26 mouse cellular contexts compared by ENCODE assay signal in genomic region chr14:7932151-7932550, GRCm38 (mm10). TPM values are rescaled to one million over a fixed set of nuclear protein-coding genes. Genes with fewer than 3 reads are reported as not detected.
"Had no signal": no experiment of that assay in that cellular context is flagged by ENCODE, and none has a peak within 500 bp of the region (broad histone marks: within the 10 kb centered on the region; RNA-seq: fewer than 3 reads in every experiment).

No protein-coding gene starts in this region.

- H3K4me3 ChIP-seq: lung, embryonic 15.5 days; megakaryocyte, embryonic 14.5 days; midbrain, embryonic 13.5 days; midbrain, embryonic 15.5 days; neural tube, embryonic 12.5 days had no signal

- H3K9me3 ChIP-seq: lung, embryonic 15.5 days; megakaryocyte, embryonic 14.5 days; midbrain, embryonic 13.5 days; midbrain, embryonic 15.5 days; neural tube, embryonic 12.5 days had no signal

- H3K27me3 ChIP-seq: lung, embryonic 15.5 days; megakaryocyte, embryonic 14.5 days; midbrain, embryonic 13.5 days; midbrain, embryonic 15.5 days; neural tube, embryonic 12.5 days had no signal

- DNase-seq: lung, adult 2 months; lung, postnatal 14 days; lung, postnatal 36 days; right cerebral cortex, postnatal 25 days; right cerebral cortex, postnatal 4 days; spleen, adult 18-20 months; thymus, adult 18-20 months; thymus, postnatal 14 days; thymus, postnatal 36 days had no signal

- H3K27ac ChIP-seq: lung, embryonic 15.5 days; macrophage; midbrain, embryonic 13.5 days; midbrain, embryonic 15.5 days; neural tube, embryonic 12.5 days had no signal

- H3K4me2 ChIP-seq: lung, embryonic 15.5 days; midbrain, embryonic 11.5 days; midbrain, embryonic 13.5 days; midbrain, embryonic 15.5 days; neural tube, embryonic 12.5 days had no signal

- ATAC-seq: lung, postnatal 0 days; midbrain, embryonic 13.5 days; midbrain, embryonic 15.5 days had no signal

- H3K9ac ChIP-seq: lung, embryonic 15.5 days; midbrain, embryonic 13.5 days; midbrain, embryonic 15.5 days; neural tube, embryonic 12.5 days had no signal

RNA-seq across cellular contexts. Expression of gene Gm45521, which starts 24.9 kb away (rescaled TPM):
- total RNA-seq: megakaryocyte progenitor cell, adult 5-6 weeks; midbrain, postnatal 0 days; monocyte, adult 5-6 weeks; neutrophil, adult 5-6 weeks had no signal
- polyA plus RNA-seq: lung, adult 2 months; lung, embryonic 15.5 days; lung, postnatal 0 days; macrophage; neural tube, embryonic 12.5 days; neural tube, embryonic 14.5 days; small intestine, adult 2 months; stomach, embryonic 14.5 days; stomach, embryonic 16.5 days; thymus, postnatal 0 days had no signal
